Mouse (Mus musculus): ENCODE results near the gene Phlpp1.
A peak's percentile ranks its signal among the peaks of the same experiment; 100 is the strongest.
"Not testable (repeated sequence)": the region's sequence is repeated elsewhere in the genome, so short reads cannot be mapped to it uniquely, and the experiment has no call there.

The Phlpp1 gene

GRCm38 (mm10) chr1:106244245-106244644 is 72.7 kb downstream of the Phlpp1 start:
- no peak for DNase-seq (ENCODE audit: low spot score in 2 of 2)

- no peak for DNase-seq (ENCODE audit: low spot score in 2 of 2)
Observed at GRCm38 (mm10) chr1:106254047-106254446, 82.5 kb downstream of the Phlpp1 start.

DNA sequence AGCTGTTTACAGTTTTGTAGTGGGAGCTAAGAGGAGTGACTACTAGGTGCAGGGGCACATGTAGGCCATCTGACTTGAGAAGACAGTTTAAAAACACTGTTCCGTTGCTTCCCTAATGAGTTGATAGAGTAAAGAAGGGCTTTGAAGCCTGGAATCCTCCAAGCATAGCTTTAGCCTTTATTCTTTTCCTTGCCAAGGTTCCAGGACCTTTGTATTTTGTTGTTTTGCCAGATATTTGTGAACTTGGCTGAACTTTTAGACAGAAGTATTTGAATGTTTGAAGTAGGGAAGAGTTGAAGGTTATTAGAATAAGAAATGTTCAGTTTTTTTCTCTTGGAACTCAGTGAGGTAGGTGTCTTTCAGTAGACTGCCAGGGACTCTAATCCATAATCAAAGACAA is 85.6 kb downstream of the Phlpp1 start:
- DNase-seq (ENCODE audit: low spot score in 2 of 2): no peak

DNA sequence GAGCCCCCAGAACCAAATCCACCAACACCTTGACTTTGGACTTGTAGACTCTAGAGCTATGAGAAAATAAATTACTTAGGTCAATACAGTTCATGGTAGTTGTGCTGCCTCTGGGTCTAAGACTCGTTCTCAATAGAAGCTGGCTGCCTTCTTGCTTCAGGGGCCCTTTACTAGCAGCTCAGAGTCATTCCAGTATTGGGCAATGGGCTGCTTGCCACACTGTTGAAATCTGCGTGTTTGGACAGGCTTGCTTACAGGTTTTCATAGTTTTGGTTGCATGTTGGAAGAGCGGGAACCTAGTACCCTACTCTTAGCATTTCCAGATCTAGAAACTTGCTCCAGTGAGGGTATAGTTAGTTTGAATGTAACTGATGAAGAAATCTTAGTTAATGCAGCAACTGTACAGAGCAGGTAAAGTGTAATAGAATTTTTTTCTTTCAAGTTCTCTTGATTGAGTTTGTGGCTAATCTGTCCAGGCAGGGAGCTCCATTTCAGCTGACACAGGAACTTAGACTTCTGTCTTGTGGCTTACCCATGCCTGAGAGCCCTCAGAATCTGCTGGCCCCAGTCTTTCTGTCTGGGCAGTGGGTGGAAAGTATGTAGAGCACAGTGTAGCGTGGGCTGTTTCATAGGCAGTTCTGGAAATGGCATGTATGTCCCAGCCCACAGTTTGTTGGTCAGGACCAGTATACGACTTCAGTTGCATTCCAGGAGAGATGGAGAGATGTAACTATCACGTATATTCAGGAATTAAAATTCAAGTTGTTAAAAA is 96.7 kb downstream of the Phlpp1 start:
- peak in 1 of 2 experiments; percentile 38 for DNase-seq (ENCODE audit: low spot score in 2 of 2)

DNA sequence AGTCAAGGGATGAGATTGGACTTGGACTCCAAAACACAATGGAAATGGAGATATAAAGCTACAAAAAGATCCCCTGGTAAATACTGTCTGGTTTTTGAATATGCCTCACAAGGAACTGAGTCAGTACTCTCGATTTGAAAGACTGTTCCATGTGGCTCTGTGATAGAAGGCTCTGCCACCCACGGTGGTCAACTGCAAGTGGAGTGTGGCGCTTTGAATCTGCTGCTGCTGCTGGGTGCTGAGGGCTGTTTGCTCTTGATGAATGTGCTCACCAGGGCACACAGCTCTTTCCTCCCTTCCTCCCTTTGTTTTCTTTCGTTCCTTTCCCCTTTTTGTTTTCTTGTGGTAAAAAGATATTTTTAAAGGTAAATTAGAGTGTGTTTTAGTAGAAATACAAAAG is 97.8 kb downstream of the Phlpp1 start:
- no peak for DNase-seq (ENCODE audit: low spot score in 2 of 2)

DNA sequence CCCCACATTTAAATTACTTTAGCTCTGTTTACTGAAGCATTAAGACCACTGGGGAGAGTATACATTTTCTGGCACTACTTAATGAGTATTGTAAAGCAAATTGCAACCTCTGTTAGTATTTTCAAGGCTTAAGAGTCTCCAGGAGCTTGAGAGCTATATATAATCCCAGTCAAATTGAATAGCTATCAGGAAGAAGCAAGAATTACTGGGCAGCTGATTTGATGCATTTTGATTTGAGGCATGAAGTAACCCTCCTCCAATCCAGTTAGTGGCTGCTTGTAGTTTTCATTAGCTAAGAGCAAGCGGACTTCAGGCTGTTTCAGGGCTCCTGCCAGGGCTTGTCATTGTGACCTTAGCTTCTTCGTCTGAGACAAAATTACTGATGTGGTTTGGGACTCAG is 101.4 kb downstream of the Phlpp1 start:
- no peak for DNase-seq (ENCODE audit: low spot score in 2 of 2)

DNA sequence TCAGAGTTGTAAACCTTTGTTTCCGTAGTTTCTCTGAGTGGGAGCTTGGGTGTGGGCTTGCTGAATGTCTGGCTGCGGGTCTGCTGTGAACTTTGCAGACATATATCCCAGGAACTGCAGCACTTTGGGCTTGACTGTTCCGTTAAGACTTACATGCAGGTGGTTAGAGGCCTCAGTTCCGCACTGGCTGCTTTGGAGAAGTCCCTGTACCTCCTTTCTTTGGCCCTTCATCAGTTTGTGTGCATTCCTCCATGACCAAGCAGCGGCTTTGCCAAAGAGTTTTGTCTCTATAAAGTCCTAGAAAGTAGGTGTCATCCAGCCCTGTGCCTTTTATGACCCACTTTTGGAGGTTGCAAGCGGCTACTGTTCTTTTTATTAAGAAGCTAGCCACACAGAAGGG is 102.2 kb downstream of the Phlpp1 start:
- no peak for DNase-seq (ENCODE audit: low spot score in 2 of 2)

GRCm38 (mm10) chr1:106274561-106275001 is 103.0 kb downstream of the Phlpp1 start:
- no peak for DNase-seq (ENCODE audit: low spot score in 2 of 2)

- DNase-seq (ENCODE audit: low spot score in 2 of 2): no peak
Observed at GRCm38 (mm10) chr1:106275142-106275541, 103.6 kb downstream of the Phlpp1 start.

- no peak for DNase-seq (ENCODE audit: low spot score in 2 of 2)
Observed at GRCm38 (mm10) chr1:106275731-106276130, 104.2 kb downstream of the Phlpp1 start.

DNA sequence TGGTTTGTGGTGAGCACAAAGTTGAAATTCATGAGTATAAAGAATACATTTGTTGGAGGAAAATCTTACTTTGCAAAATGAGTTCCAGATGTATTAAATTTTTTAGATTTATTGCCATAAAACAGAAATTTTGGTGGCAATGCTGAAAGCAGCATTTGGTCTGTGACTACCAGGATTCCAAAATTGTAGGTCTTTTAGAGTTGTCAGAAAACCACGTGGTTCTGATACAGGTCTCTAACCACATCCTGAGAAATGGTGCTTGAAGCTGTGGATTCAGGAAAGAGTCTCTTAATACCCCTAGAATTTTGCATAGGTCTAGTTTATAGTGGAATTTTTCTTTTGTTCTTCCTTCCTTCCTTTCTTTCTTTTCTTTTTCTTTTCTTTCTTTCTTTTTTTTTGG is 105.3 kb downstream of the Phlpp1 start:
- no peak for DNase-seq (ENCODE audit: low spot score in 2 of 2)

DNA sequence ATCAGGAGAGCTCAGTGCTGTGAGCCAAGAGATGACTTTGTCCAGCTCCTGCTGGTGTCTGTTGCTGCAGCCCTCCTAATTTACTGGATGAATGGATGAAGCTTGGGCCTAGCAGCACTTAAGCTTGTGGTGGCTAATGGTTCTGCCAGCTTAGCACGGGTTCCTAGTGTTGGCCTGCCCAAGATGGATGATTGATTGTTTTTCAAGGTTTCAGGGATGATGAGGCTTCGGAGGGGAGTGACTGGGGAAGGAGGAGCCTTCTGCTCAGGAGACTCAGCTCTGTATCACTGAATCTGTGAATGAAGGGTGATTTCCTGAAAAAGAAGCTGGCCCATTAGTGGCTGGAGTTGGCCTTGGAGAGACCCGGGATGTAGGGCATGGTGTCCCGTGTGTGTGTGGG is 105.7 kb downstream of the Phlpp1 start:
- no peak for DNase-seq (ENCODE audit: low spot score in 2 of 2)

- DNase-seq (ENCODE audit: low spot score in 2 of 2): peak in 1 of 2 experiments; percentile 37
Observed at GRCm38 (mm10) chr1:106278552-106279060, 107.1 kb downstream of the Phlpp1 start.

GRCm38 (mm10) chr1:106279404-106280123 is 108.0 kb downstream of the Phlpp1 start:
- no peak for DNase-seq (ENCODE audit: low spot score in 2 of 2)

GRCm38 (mm10) chr1:106280171-106280913 is 108.8 kb downstream of the Phlpp1 start:
- DNase-seq (ENCODE audit: low spot score in 2 of 2): no peak

DNA sequence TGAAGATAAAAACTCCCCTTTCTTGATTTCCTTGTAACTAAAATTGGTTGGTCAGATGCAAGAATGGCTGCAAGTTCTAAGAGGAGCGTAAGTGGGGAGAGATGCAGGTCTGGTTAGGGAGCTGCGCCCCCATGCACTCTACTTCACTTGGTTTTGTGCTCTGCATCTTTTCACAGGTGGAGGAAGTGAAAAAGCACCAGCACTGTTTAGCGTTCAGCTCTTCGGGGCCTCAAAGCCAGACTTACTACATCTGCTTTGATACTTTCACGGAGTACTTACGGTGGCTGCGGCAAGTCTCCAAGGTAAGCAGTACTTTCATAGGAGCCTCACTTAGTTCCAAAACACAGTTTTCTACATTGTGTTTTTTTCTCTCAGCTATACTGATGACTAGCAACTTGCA is 115.3 kb downstream of the Phlpp1 start:
- no peak for DNase-seq (ENCODE audit: low spot score in 2 of 2)

DNA sequence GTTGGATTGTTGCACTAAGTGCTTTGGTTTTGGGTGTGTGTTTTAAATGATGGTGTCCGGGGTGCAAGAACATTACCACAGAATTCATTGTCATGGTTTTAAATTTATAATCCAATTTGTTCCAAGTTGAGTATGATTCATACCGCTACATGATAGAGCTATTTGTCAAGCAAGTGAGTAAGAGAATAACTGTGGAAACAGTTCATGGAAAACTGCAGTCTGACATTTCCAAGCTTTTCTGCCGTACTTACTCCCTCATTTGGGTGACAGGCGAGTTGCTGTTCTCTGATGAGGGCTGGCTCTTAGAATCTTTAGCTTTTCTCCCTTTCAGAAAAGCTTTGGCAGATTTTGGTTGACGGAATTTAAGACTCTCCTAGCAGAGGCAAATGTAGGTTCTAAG is 117.5 kb downstream of the Phlpp1 start:
- no peak for DNase-seq (ENCODE audit: low spot score in 2 of 2)

DNA sequence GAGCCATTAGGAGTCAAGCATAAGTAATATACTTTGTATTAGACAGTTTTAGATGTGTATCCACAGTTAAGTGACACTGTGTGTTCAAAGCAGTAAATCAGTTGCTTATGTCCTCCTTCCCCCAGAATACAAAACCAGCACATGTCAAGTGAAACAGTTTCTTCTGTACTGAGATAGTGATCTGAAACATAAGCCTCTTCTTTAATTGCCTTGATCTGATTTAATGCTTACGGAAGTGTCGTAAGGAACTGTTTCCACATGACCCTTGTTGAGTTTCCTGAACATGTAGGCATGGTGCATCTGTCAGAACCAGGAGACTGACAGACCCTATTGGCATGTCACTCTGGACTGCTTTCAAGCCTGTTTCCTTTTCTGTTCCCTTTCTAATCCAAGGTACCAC is 118.0 kb downstream of the Phlpp1 start:
- DNase-seq (ENCODE audit: low spot score in 2 of 2): no peak

DNA sequence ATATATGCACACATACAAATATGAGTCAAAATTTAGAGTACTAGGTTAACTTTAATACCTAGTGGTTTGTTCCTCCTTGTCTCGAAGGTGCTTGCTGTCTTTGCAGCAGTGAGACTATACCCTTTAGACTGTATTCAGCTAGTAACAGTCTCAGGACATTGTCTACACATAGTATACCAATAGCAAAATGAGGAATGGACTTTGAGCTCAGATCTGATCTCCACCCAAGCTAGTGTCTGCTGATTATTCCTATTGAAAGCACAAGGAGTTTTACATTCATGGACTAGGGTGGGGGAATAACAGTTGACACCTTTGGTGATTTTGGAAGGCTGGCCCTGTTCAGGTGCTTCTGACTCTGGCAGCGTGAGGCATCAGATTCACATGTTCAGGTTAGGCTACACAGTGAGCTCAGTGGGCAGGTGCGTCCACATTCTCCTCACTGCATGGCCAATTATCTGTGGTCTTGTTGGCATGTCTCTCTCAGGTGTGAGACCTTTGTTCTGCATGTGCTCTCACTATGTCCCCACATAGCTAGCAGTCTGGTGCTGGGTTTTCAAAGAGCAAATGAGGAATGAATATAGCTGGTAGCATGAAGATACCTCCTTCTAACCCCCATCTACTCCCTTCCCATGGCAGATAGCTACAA is 138.0 kb downstream of the Phlpp1 start:
- DNase-seq (ENCODE audit: low spot score in 2 of 2): no peak

DNA sequence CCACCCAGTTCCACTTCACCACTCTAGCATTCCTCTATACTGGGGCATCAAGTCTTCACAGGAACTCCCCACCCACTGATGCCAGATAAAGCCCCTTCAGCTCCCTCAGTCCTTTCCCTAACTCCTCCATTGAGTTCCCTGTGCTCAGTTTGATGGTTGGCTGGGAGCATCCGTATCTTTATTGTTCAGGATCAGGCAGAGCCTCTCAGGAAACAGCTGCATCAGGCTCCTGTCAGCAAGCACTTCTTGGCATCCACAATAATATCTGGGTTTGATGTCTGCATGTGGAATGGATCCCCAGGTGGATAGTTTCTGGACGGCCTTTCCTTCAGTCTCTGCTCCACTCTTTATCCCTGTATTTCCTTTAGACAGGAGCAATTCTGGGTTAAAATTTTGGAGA is 138.7 kb downstream of the Phlpp1 start:
- DNase-seq (ENCODE audit: low spot score in 2 of 2): no peak

DNA sequence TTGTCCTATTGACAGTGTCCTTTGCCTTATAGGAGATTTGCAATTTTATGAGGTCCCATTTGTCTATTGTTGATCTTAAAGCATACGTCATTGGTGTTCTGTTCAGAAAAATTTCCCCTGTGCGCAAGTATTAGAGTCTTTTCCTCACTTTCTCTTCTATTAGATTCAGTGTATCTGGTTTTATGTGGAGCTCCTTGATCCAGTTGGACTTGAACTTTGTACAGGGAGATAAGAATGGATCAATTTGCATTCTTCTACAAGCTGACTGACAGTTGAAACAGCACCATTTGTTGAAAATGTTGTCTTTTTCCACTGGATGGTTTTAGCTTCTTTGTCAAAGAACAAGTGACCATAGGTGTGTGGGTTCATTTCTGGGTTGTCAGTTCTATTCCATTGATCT is 140.3 kb downstream of the Phlpp1 start:
- DNase-seq (ENCODE audit: low spot score in 2 of 2): not testable (repeated sequence)

DNA sequence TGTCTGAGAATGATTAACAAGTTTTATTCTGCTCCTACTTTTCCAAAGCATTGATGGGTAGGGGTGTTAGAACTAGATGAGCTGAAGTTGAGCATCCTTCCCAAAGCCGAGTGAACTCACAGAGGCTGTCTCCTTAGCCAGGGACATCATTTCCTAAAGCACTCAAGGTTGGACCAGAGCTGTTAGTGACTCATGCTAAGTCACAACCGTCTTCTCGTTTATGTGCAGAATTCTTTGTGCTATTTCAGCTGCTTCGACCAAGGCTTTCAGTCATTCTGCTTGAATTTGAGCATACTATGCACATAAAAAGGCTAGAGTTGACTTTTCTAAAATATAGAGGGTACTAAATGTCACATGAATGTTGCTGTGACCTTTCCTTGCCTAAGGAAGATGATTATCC is 142.9 kb downstream of the Phlpp1 start:
- no peak for DNase-seq (ENCODE audit: low spot score in 2 of 2)

Data from urinary bladder, adult 18-20 months (tissue).